ENCODE assay signal across 17 mouse cellular contexts in the genomic region with DNA sequence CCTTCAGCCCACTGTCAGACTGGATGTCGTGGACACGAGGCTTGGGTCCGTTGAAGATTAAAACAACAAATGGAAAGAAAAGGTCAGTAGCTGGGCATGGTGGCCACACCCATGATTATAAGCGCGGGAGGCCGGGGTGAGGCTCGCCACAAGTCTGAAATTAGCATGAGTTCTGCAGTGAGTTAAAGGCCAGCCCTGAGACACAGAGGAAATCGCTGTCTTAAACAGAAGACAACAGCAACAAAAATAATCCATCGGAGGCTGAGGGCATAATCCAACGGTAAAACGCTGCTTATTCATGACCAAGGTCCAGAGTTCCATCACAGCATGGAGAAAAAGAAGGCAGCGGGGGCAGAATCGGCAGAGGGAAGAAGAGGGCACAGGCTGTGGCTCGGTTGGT.
"Had no signal": no experiment of that assay in that cellular context is flagged by ENCODE, and none has a peak within 500 bp of the region (broad histone marks: within the 10 kb centered on the region; RNA-seq: fewer than 3 reads in every experiment).

No protein-coding gene starts in this region.

- H3K27me3 ChIP-seq: hindbrain, embryonic 15.5 days; liver, embryonic 13.5 days; midbrain, embryonic 12.5 days; midbrain, embryonic 15.5 days; neural tube, embryonic 13.5 days; stomach, embryonic 15.5 days had no signal

- H3K9ac ChIP-seq: hindbrain, embryonic 15.5 days; liver, embryonic 13.5 days; midbrain, embryonic 12.5 days; midbrain, embryonic 15.5 days; neural tube, embryonic 13.5 days; stomach, embryonic 15.5 days had no signal

- H3K27ac ChIP-seq: hindbrain, embryonic 15.5 days; left cerebral cortex, adult 2 months; liver, embryonic 13.5 days; macrophage; midbrain, embryonic 12.5 days; midbrain, embryonic 15.5 days; neural tube, embryonic 13.5 days; stomach, embryonic 15.5 days had no signal

- H3K9me3 ChIP-seq: hindbrain, embryonic 15.5 days; liver, embryonic 13.5 days; midbrain, embryonic 12.5 days; midbrain, embryonic 15.5 days; neural tube, embryonic 13.5 days; stomach, embryonic 15.5 days had no signal

- H3K36me3 ChIP-seq: hindbrain, embryonic 15.5 days; liver, embryonic 13.5 days; midbrain, embryonic 12.5 days; midbrain, embryonic 15.5 days; neural tube, embryonic 13.5 days; stomach, embryonic 15.5 days had no signal

- H3K4me3 ChIP-seq: hindbrain, embryonic 15.5 days; left cerebral cortex, adult 2 months; liver, embryonic 13.5 days; midbrain, embryonic 12.5 days; midbrain, embryonic 15.5 days; myocyte; neural tube, embryonic 13.5 days; stomach, embryonic 15.5 days had no signal

- DNase-seq: layer of hippocampus, postnatal 36 days; liver, embryonic 13.5 days; lung, adult 2 months; retina, postnatal 1 day; right cerebral cortex, postnatal 25 days; spleen, adult 18-20 months; thymus, adult 2 months; thymus, postnatal 14 days had no signal

- H3K4me2 ChIP-seq: hindbrain, embryonic 15.5 days; liver, embryonic 13.5 days; midbrain, embryonic 12.5 days; midbrain, embryonic 15.5 days; neural tube, embryonic 13.5 days; stomach, embryonic 15.5 days had no signal

- ATAC-seq: intestine, postnatal 0 days; midbrain, embryonic 15.5 days had no signal
